Comparison of ENCODE assay signal across 12 mouse cellular contexts in the genomic region with DNA sequence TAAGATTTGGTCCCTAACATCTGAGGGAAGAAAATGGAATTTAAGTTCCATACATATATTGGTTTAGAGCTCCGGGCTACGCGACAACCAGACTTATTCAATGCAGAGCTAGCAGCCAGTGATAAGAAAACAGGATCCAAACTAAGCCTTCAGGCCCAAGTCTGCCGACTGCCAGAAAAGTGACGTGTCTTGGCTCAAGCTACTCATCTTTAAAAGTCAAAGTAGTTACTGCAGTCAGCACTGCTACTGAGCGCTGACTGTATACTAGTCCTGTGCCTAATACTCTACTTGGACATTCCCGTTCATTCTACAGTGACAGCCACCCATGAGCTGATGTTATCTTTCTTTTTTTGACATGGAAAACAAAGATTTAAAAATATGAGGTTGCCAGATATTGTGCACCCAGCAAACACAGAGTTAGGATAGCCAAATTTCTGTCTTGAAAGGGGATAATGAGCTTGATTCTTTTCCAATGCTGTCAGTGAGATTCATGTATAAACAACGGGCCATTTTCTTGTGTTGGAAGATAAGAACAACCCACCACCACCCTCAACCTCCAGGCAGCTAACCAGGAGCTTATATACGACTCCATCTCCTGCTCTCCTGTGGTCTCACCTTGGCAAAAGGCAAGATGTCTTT.
DNase-seq lines count a peak whose midpoint lies in the region; ATAC-seq lines count a peak whose summit lies in the region.
"Had no signal": no experiment of that assay in that cellular context is flagged by ENCODE, and none has a peak within 500 bp of the region (broad histone marks: within the 10 kb centered on the region; RNA-seq: fewer than 3 reads in every experiment).

No protein-coding gene starts in this region.

- no peak overlapping the region for H3K27ac ChIP-seq in kidney, embryonic 16.5 days (ENCODE audit: low read length)
- H3K27ac ChIP-seq: kidney, postnatal 0 days; liver, embryonic 14.5 days had no signal

- no peak overlapping the region for H3K4me2 ChIP-seq in kidney, embryonic 16.5 days (replicated peaks; ENCODE audit: low read depth, low read length)

- no peak for ATAC-seq in kidney, embryonic 16.5 days (ENCODE audit: low FRiP score, low TSS enrichment)
- ATAC-seq in granulocyte monocyte progenitor cell, adult 5-6 weeks (replicated peaks; ENCODE audit: poor library complexity, severe bottlenecking), result no peak

- no peaks in the 10 kb centered on the region for H3K36me3 ChIP-seq in kidney, embryonic 16.5 days (ENCODE audit: insufficient read depth, low read length)

- H3K27me3 ChIP-seq in kidney, embryonic 16.5 days (ENCODE audit: insufficient read depth, low read length), result no peaks in the 10 kb centered on the region

- no peak overlapping the region for H3K4me3 ChIP-seq in kidney, embryonic 16.5 days (ENCODE audit: low read length)

- H3K9me3 ChIP-seq in kidney, embryonic 16.5 days (ENCODE audit: low read length), result no peaks in the 10 kb centered on the region

- H3K4me1 ChIP-seq in kidney, embryonic 16.5 days (ENCODE audit: insufficient read depth, low read length), result no peaks in the 10 kb centered on the region

- no peak overlapping the region for H3K9ac ChIP-seq in kidney, embryonic 16.5 days (replicated peaks; ENCODE audit: low read length)
- H3K9ac ChIP-seq: liver, embryonic 14.5 days had no signal

- peak; percentile 39 to 48 for DNase-seq in kidney, postnatal 4 days
- DNase-seq in brain, adult 2 months (ENCODE audit: low read depth, low spot score), result peak; percentile 74
- DNase-seq in gastrocnemius, postnatal 10 days, result peak; percentile 32
- DNase-seq in lung, postnatal 14 days, result peak; percentile 42
- no peak for DNase-seq in retina, embryonic 14.5 days (ENCODE audit: low spot score)
- no peak for DNase-seq in embryo, embryonic 11 days
- DNase-seq: cerebellum, adult 9-11 months; thymus, postnatal 25 days had no signal

- 80% methylated on average over 9 of the region's 9 CpGs for WGBS in kidney, embryonic 16.5 days

Comparison
In these comparisons a context has a peak if more than half of its experiments do, and no peak if none do; other contexts are left out.
1. DNase-seq: peak in kidney, postnatal 4 days (2 of 2), brain, adult 2 months (single experiment), gastrocnemius, postnatal 10 days (single experiment) and lung, postnatal 14 days (single experiment); none in retina, embryonic 14.5 days (single experiment) and embryo, embryonic 11 days (single experiment).